Mouse (Mus musculus): ENCODE data around the gene Cox6b1. TPM values are rescaled to one million over a fixed set of nuclear protein-coding genes. Genes with fewer than 3 reads are reported as not detected.

Cox6b1 gene
- 586 TPM for polyA plus RNA-seq (2014; fragmentation: Illumina TruSeq; extraction: RNeasy Lipid Tissue Mini Kit (QIAGEN cat#74804))

GRCm38 (mm10) chr7:30625530-30626384, at the start of gene Cox6b1:
Gene Cox6b1, minus strand, starts transcription at chr7:30626151.

GRCm38 (mm10) chr7:30671480-30671879, 45.5 kb upstream of the Cox6b1 start, which contains the start of gene Pmis2:
Gene Pmis2, minus strand, starts transcription at chr7:30671605.

DNA sequence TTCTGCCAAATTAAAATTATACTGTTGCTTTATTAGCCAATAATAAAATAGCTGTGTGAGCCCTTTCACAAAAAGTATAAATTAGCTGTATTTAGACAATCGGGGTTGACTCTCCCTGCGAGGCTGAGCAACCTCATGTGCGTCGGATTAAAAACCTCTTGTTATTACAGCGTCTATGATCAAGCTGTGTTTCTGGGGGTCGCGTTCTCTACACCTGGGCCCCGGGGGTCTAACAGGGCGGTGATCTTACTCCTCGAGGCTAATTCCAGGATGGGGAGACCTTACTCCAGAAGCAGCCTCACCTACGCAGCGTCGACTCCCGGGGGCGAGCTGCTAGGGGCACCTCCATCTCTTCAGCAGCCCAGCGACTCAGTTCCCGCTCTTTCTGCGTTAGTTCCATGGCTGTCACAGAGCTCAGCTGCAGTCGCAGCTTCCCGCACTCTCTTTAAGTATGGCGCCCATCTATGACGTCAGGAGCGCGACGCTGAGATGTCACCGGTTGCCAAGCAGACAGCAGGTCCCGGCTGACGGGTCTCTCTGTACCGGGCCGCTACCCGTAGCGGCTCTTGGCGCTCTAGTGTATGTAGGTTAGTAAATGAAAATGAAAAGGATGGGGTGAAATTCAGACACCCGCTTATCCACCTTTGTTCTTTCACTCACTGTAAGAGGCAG, 38.7 kb upstream of the Cox6b1 start, which contains the start of gene Haus5:
TSS of gene Haus5 (minus strand) at position 466 of the 672 bp plus-strand sequence.

GRCm38 (mm10) chr7:30649591-30650540, 23.9 kb upstream of the Cox6b1 start, which contains the start of gene Rbm42:
Gene Rbm42, minus strand, starts transcription at chr7:30650317.

GRCm38 (mm10) chr7:30635752-30636151, 9.8 kb upstream of the Cox6b1 start, which contains the start of gene Etv2:
Gene Etv2, minus strand, starts transcription at chr7:30635852.

GRCm38 (mm10) chr7:30612654-30613402, 13.1 kb downstream of the Cox6b1 start, which contains the start of gene Upk1a:
Gene Upk1a, minus strand, starts transcription at chr7:30612847.

GRCm38 (mm10) chr7:30598786-30599185, 27.2 kb downstream of the Cox6b1 start, which contains the start of gene Zbtb32:
Gene Zbtb32, minus strand, starts transcription at chr7:30598909.

DNA sequence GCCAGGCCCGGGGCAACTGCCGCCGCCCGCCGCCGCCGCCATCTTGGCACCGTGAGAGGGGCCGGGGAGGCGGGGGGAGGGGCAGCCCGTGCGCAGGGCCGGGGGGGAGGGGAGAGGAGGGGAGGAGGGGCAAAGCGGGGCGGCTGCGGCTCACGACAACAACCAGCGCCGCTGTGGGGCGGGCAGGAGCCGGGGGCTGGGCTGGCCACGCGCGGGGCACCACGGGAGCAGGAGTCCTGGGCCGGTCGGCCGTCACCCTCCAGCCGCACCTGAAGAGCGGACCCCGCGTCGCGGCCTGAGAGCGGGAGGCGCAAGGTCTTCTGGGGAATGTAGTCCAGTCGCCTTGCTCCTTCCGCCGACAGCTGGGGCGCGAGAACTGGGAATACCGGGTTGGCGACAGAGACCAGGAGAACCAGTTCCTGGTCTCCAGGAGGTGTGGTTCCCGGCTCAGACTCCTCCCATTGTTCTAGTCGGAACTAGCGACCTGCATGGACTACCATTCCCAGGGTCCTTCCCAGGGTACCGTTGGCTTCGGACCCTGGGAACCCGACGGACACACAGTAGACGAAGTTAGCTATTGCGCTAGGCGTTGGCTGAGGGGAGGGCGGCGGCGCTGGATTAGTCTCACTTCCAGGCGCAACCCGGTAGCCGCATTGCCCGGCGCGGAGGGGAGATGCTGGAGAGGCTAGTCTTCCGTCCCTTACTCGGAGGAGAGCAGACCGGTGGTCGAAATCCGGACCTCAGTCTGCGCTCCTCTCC, 37.1 kb downstream of the Cox6b1 start, which contains the start of gene Kmt2b:
TSS of gene Kmt2b (minus strand) at position 51 of the 759 bp plus-strand sequence.

Other genes starting within 250 kb of the Cox6b1 start
- 5.6 TPM for gene Tyrobp, start 212.4 kb downstream of the Cox6b1 start, polyA plus RNA-seq (2014; fragmentation: Illumina TruSeq; extraction: RNeasy Lipid Tissue Mini Kit (QIAGEN cat#74804))
- gene Hcst, start 206.3 kb downstream of the Cox6b1 start, polyA plus RNA-seq (2014; fragmentation: Illumina TruSeq; extraction: RNeasy Lipid Tissue Mini Kit (QIAGEN cat#74804)) = not detected
- gene Nfkbid, start 204.4 kb downstream of the Cox6b1 start, polyA plus RNA-seq (2014; fragmentation: Illumina TruSeq; extraction: RNeasy Lipid Tissue Mini Kit (QIAGEN cat#74804)) = 0.23 TPM
- 0.63 TPM for gene Aplp1, start 180.6 kb downstream of the Cox6b1 start, polyA plus RNA-seq (2014; fragmentation: Illumina TruSeq; extraction: RNeasy Lipid Tissue Mini Kit (QIAGEN cat#74804))
- not detected for gene Kirrel2, start 168.5 kb downstream of the Cox6b1 start, polyA plus RNA-seq (2014; fragmentation: Illumina TruSeq; extraction: RNeasy Lipid Tissue Mini Kit (QIAGEN cat#74804))
- not detected for gene Nphs1, start 167.8 kb downstream of the Cox6b1 start, polyA plus RNA-seq (2014; fragmentation: Illumina TruSeq; extraction: RNeasy Lipid Tissue Mini Kit (QIAGEN cat#74804))
- gene Prodh2, start 132.5 kb downstream of the Cox6b1 start, polyA plus RNA-seq (2014; fragmentation: Illumina TruSeq; extraction: RNeasy Lipid Tissue Mini Kit (QIAGEN cat#74804)) = not detected
- gene Arhgap33, start 91.1 kb downstream of the Cox6b1 start, polyA plus RNA-seq (2014; fragmentation: Illumina TruSeq; extraction: RNeasy Lipid Tissue Mini Kit (QIAGEN cat#74804)) = 0.23 TPM
- 22.5 TPM for gene Hspb6, start 74.0 kb downstream of the Cox6b1 start, polyA plus RNA-seq (2014; fragmentation: Illumina TruSeq; extraction: RNeasy Lipid Tissue Mini Kit (QIAGEN cat#74804))
- 2.0 TPM for gene Proser3, start 73.9 kb downstream of the Cox6b1 start, polyA plus RNA-seq (2014; fragmentation: Illumina TruSeq; extraction: RNeasy Lipid Tissue Mini Kit (QIAGEN cat#74804))
- gene Lin37, start 66.3 kb downstream of the Cox6b1 start, polyA plus RNA-seq (2014; fragmentation: Illumina TruSeq; extraction: RNeasy Lipid Tissue Mini Kit (QIAGEN cat#74804)) = 5.0 TPM
- gene U2af1l4, start 62.9 kb downstream of the Cox6b1 start, polyA plus RNA-seq (2014; fragmentation: Illumina TruSeq; extraction: RNeasy Lipid Tissue Mini Kit (QIAGEN cat#74804)) = 8.5 TPM
- 1.1 TPM for gene Gm49396, start 62.8 kb downstream of the Cox6b1 start, polyA plus RNA-seq (2014; fragmentation: Illumina TruSeq; extraction: RNeasy Lipid Tissue Mini Kit (QIAGEN cat#74804))
- gene Psenen, start 62.5 kb downstream of the Cox6b1 start, polyA plus RNA-seq (2014; fragmentation: Illumina TruSeq; extraction: RNeasy Lipid Tissue Mini Kit (QIAGEN cat#74804)) = 24.5 TPM
- not detected for gene Igflr1, start 60.7 kb downstream of the Cox6b1 start, polyA plus RNA-seq (2014; fragmentation: Illumina TruSeq; extraction: RNeasy Lipid Tissue Mini Kit (QIAGEN cat#74804))
- 4.7 TPM for gene Kmt2b, start 37.4 kb downstream of the Cox6b1 start, polyA plus RNA-seq (2014; fragmentation: Illumina TruSeq; extraction: RNeasy Lipid Tissue Mini Kit (QIAGEN cat#74804))
- not detected for gene Zbtb32, start 27.2 kb downstream of the Cox6b1 start, polyA plus RNA-seq (2014; fragmentation: Illumina TruSeq; extraction: RNeasy Lipid Tissue Mini Kit (QIAGEN cat#74804))
- 0.34 TPM for gene Upk1a, start 13.3 kb downstream of the Cox6b1 start, polyA plus RNA-seq (2014; fragmentation: Illumina TruSeq; extraction: RNeasy Lipid Tissue Mini Kit (QIAGEN cat#74804))
- gene Etv2, start 9.7 kb upstream of the Cox6b1 start, polyA plus RNA-seq (2014; fragmentation: Illumina TruSeq; extraction: RNeasy Lipid Tissue Mini Kit (QIAGEN cat#74804)) = not detected
- gene Rbm42, start 24.2 kb upstream of the Cox6b1 start, polyA plus RNA-seq (2014; fragmentation: Illumina TruSeq; extraction: RNeasy Lipid Tissue Mini Kit (QIAGEN cat#74804)) = not detected
- gene Haus5, start 38.8 kb upstream of the Cox6b1 start, polyA plus RNA-seq (2014; fragmentation: Illumina TruSeq; extraction: RNeasy Lipid Tissue Mini Kit (QIAGEN cat#74804)) = 1.1 TPM
- gene Pmis2, start 45.5 kb upstream of the Cox6b1 start, polyA plus RNA-seq (2014; fragmentation: Illumina TruSeq; extraction: RNeasy Lipid Tissue Mini Kit (QIAGEN cat#74804)) = not detected
- gene 2200002J24Rik, start 72.8 kb upstream of the Cox6b1 start, polyA plus RNA-seq (2014; fragmentation: Illumina TruSeq; extraction: RNeasy Lipid Tissue Mini Kit (QIAGEN cat#74804)) = not detected
- not detected for gene Atp4a, start 86.1 kb upstream of the Cox6b1 start, polyA plus RNA-seq (2014; fragmentation: Illumina TruSeq; extraction: RNeasy Lipid Tissue Mini Kit (QIAGEN cat#74804))
- gene Tmem147, start 103.4 kb upstream of the Cox6b1 start, polyA plus RNA-seq (2014; fragmentation: Illumina TruSeq; extraction: RNeasy Lipid Tissue Mini Kit (QIAGEN cat#74804)) = 12.8 TPM
- gene Gapdhs, start 117.5 kb upstream of the Cox6b1 start, polyA plus RNA-seq (2014; fragmentation: Illumina TruSeq; extraction: RNeasy Lipid Tissue Mini Kit (QIAGEN cat#74804)) = not detected
- gene Sbsn, start 125.3 kb upstream of the Cox6b1 start, polyA plus RNA-seq (2014; fragmentation: Illumina TruSeq; extraction: RNeasy Lipid Tissue Mini Kit (QIAGEN cat#74804)) = 1.2 TPM
- gene Dmkn, start 137.6 kb upstream of the Cox6b1 start, polyA plus RNA-seq (2014; fragmentation: Illumina TruSeq; extraction: RNeasy Lipid Tissue Mini Kit (QIAGEN cat#74804)) = 16.0 TPM
- gene Krtdap, start 161.7 kb upstream of the Cox6b1 start, polyA plus RNA-seq (2014; fragmentation: Illumina TruSeq; extraction: RNeasy Lipid Tissue Mini Kit (QIAGEN cat#74804)) = not detected
- 0.23 TPM for gene Ffar2, start 197.6 kb upstream of the Cox6b1 start, polyA plus RNA-seq (2014; fragmentation: Illumina TruSeq; extraction: RNeasy Lipid Tissue Mini Kit (QIAGEN cat#74804))
- not detected for gene Ffar3, start 230.0 kb upstream of the Cox6b1 start, polyA plus RNA-seq (2014; fragmentation: Illumina TruSeq; extraction: RNeasy Lipid Tissue Mini Kit (QIAGEN cat#74804))
- not detected for gene Ffar1, start 235.4 kb upstream of the Cox6b1 start, polyA plus RNA-seq (2014; fragmentation: Illumina TruSeq; extraction: RNeasy Lipid Tissue Mini Kit (QIAGEN cat#74804))